Mouse (Mus musculus) layer of hippocampus, adult 8-10 months (tissue): ENCODE measurements at regions not wholly inside any gene's neighbourhood (a gene's known extent, or its start where the extent isn't known, plus 50 kb on each side); places are given as distances from the start of the nearest gene placed in this dataset.

Source experiments
- DNase-seq, 2 experiments: peaks; one replicate each; pipeline ENCODE4 v3.0.0; 2022; ENCODE audit warnings: low spot score in 2 of 2

GRCm38 (mm10) chr14:24550763-24551471, 64.0 kb downstream of the Rps24 start:
- DNase-seq, result peak; percentile 43 to 74

GRCm38 (mm10) chr14:24551472-24551783, 64.5 kb downstream of the Rps24 start:
- no peak for DNase-seq

- peak in 1 of 2 experiments; percentile 44 for DNase-seq
Observed at GRCm38 (mm10) chr14:24564801-24565624, 78.1 kb downstream of the Rps24 start.

GRCm38 (mm10) chr14:24565718-24566322, 78.9 kb downstream of the Rps24 start:
- DNase-seq, result no peak

- DNase-seq, result no peak
Observed at GRCm38 (mm10) chr14:24575111-24575510, 88.2 kb downstream of the Rps24 start.

GRCm38 (mm10) chr14:24578535-24579111, 91.7 kb downstream of the Rps24 start:
- DNase-seq, result peak; percentile 94

GRCm38 (mm10) chr14:24579153-24579795, 92.3 kb downstream of the Rps24 start:
- peak in 1 of 2 experiments; percentile 20 for DNase-seq

- DNase-seq, result no peak
Observed at GRCm38 (mm10) chr14:24586133-24586908, 99.4 kb downstream of the Rps24 start.

- peak; percentile 22 to 36 for DNase-seq
Observed at GRCm38 (mm10) chr14:24586982-24587672, 100.2 kb downstream of the Rps24 start.

- DNase-seq, result no peak
Observed at GRCm38 (mm10) chr14:24588041-24588440, 101.1 kb downstream of the Rps24 start.

- DNase-seq, result peak in 1 of 2 experiments; percentile 30
Observed at GRCm38 (mm10) chr14:24606444-24607173, 119.7 kb downstream of the Rps24 start.

- DNase-seq, result no peak
Observed at GRCm38 (mm10) chr14:24608356-24608755, 121.4 kb downstream of the Rps24 start.

GRCm38 (mm10) chr14:24612254-24612995, 125.5 kb downstream of the Rps24 start:
- no peak for DNase-seq

GRCm38 (mm10) chr14:24615776-24616175, 128.9 kb downstream of the Rps24 start:
- peak in 1 of 2 experiments; percentile 18 for DNase-seq

GRCm38 (mm10) chr14:24616306-24617125, 129.6 kb downstream of the Rps24 start:
- no peak for DNase-seq

GRCm38 (mm10) chr14:24617126-24617375, 130.1 kb downstream of the Rps24 start:
- peak in 1 of 2 experiments; percentile 7 for DNase-seq

- peak; percentile 57 to 60 for DNase-seq
Observed at GRCm38 (mm10) chr14:24617393-24617861, 130.5 kb downstream of the Rps24 start.
